Mouse (Mus musculus) olfactory bulb, adult 2 months (tissue): Measurements from ENCODE around the gene Limch1.

Source experiments
- CTCF ChIP-seq: fragments of 200-500 bp; IDR thresholded peaks from 2 replicates; pipeline ENCODE4 v1.5.1; 2012; ENCODE audit warnings: low read depth, mild to moderate bottlenecking, low read length, moderate library complexity; ENCODE audit not compliant: insufficient read depth
- POLR2A ChIP-seq: fragments of 200-500 bp; IDR thresholded peaks from 2 replicates; pipeline ENCODE4 v1.6.1; 2012; ENCODE audit warnings: mild to moderate bottlenecking, low read depth, low read length, moderate library complexity; ENCODE audit not compliant: insufficient read depth

- TF ChIP-seq CTCF, result no peak
- TF ChIP-seq POLR2A, result no peak
Observed at GRCm38 (mm10) chr5:66876018-66876805, 130.6 kb downstream of the Limch1 start.
